Mouse (Mus musculus) midbrain, embryonic 16.5 days (tissue): ENCODE measurements around the gene Zbtb42. TPM values are rescaled to one million over a fixed set of nuclear protein-coding genes. Genes with fewer than 3 reads are reported as not detected.

Experiments
- ATAC-seq: fragments of 200-750 bp; cut with Nextera tagmentation; 2 replicates; pipeline ENCODE4 v1.8.0; 2017; ENCODE audit warnings: moderate TSS enrichment
- H3K27ac ChIP-seq: fragments of 300-500 bp; sonication (generic); 2 replicates; pipeline ENCODE4 v1.5.1; 2014; ENCODE audit warnings: mild to moderate bottlenecking, low read length, mixed read lengths
- H3K27me3 ChIP-seq: fragments of 300-500 bp; sonication (generic); 2 replicates; pipeline ENCODE4 v1.6.1; 2014; ENCODE audit warnings: low read depth, low read length, mixed read lengths; ENCODE audit not compliant: control insufficient read depth, insufficient read depth
- H3K36me3 ChIP-seq: fragments of 300-500 bp; sonication (generic); 2 replicates; pipeline ENCODE4 v1.6.1; 2014; ENCODE audit warnings: mild to moderate bottlenecking, low read length, moderate library complexity, mixed read lengths; ENCODE audit not compliant: control insufficient read depth, insufficient read depth
- H3K4me1 ChIP-seq: fragments of 300-500 bp; sonication (generic); 2 replicates; pipeline ENCODE4 v1.6.1; 2014; ENCODE audit warnings: mild to moderate bottlenecking, low read length, mixed read lengths; ENCODE audit not compliant: control insufficient read depth, insufficient read depth
- H3K4me2 ChIP-seq: fragments of 300-500 bp; sonication (generic); 2 replicates; pipeline ENCODE4 v1.6.1; 2014; ENCODE audit warnings: mild to moderate bottlenecking, low read length, mixed read lengths
- H3K4me3 ChIP-seq: fragments of 300-500 bp; sonication (generic); 2 replicates; pipeline ENCODE4 v1.5.1; 2014; ENCODE audit warnings: low read depth, mild to moderate bottlenecking, low read length, moderate library complexity, mixed read lengths
- H3K9ac ChIP-seq: fragments of 300-500 bp; sonication (generic); 2 replicates; pipeline ENCODE4 v1.6.1; 2014; ENCODE audit warnings: low read depth, low read length, mixed read lengths
- H3K9me3 ChIP-seq: fragments of 300-500 bp; sonication (generic); replicated peaks from 2 replicates; pipeline ENCODE4 v1.6.1; 2014; ENCODE audit warnings: mild to moderate bottlenecking, low read length, mixed read lengths; ENCODE audit not compliant: control insufficient read depth, poor library complexity, severe bottlenecking
- WGBS: fragments of 180-500 bp; shearing (Covaris S2); extraction: QIAGEN DNeasy Blood & Tissue Kit; methylation state at CpG from one replicate; pipeline ENCODE4 v1.1.7; 2014; 5-methylcytosine and 5-hydroxymethylcytosine counted together
- polyA plus RNA-seq: library from polyadenylated mRNA; unstranded; fragments of >200 nt; fragmentation: Nextera tagmentation; extraction: Ambion mirVana; gene quantifications from 2 replicates; pipeline ENCODE4 v1.2.1, GENCODE M21; 2015

Zbtb42 gene
- polyA plus RNA-seq, 1 experiment from 2014 or later = 0.73 TPM

GRCm38 (mm10) chr12:112643126-112643525 lies 35.5 kb upstream of the Zbtb42 start:
- H3K9ac ChIP-seq = no peak overlapping the region
- WGBS = 93% methylated on average over 6 of the region's 6 CpGs
- peaks cover 14% of the 10 kb centered on the region for H3K4me1 ChIP-seq
- peaks cover 3% of the 10 kb centered on the region; the same call in 1 of the 2 replicates for H3K36me3 ChIP-seq
- no peak overlapping the region for H3K27ac ChIP-seq
- no peaks in the 10 kb centered on the region for H3K9me3 ChIP-seq
- no peak overlapping the region for H3K4me2 ChIP-seq
- no peak for ATAC-seq
- no peaks in the 10 kb centered on the region for H3K27me3 ChIP-seq
- no peak overlapping the region for H3K4me3 ChIP-seq

GRCm38 (mm10) chr12:112644180-112644854 lies 34.3 kb upstream of the Zbtb42 start, which contains the start of gene Siva1:
Gene Siva1, plus strand, starts transcription at chr12:112644679.
- WGBS = under 1% methylated on average over 33 of the region's 46 CpGs
- peak; percentile 97 for ATAC-seq

GRCm38 (mm10) chr12:112644855-112645506 lies 33.6 kb upstream of the Zbtb42 start:
- Histone ChIP-seq H3K27ac (peak overlapping the region; percentile 82), H3K4me2 (peak overlapping the region; percentile 82), H3K4me1 (peaks cover 14% of the 10 kb centered on the region), H3K9ac (peak overlapping the region; percentile 74), H3K4me3 (peak overlapping the region; percentile 72), H3K27me3 (no peaks in the 10 kb centered on the region), H3K36me3 (peaks cover 6% of the 10 kb centered on the region; the same call in 1 of the 2 replicates), H3K9me3 (no peaks in the 10 kb centered on the region)
- ATAC-seq = no peak; the same call in 1 of the 2 replicates
- under 1% methylated on average over 75 of the region's 75 CpGs for whole genome bisulfite sequencing

More at GRCm38 (mm10) chr12:112644180-112644854, 34.3 kb upstream of the Zbtb42 start, which contains the start of gene Siva1:
- Histone ChIP-seq H3K27ac (peak within 1 kb of the TSS; percentile 82), H3K27me3 (no peaks in the 10 kb centered on the region), H3K9ac (peak within 1 kb of the TSS; percentile 74), H3K4me2 (peak within 1 kb of the TSS; percentile 82), H3K9me3 (no peaks in the 10 kb centered on the region), H3K4me1 (peaks cover 14% of the 10 kb centered on the region), H3K4me3 (peak within 1 kb of the TSS; percentile 72), H3K36me3 (peaks cover 6% of the 10 kb centered on the region; the same call in 1 of the 2 replicates)

- H3K9ac ChIP-seq = 0 out of 2 replicates have a peak overlapping the region, but pooled peaks have one; percentile 38
- no peaks in the 10 kb centered on the region for H3K9me3 ChIP-seq
- no peak overlapping the region for H3K27ac ChIP-seq
- H3K27me3 ChIP-seq = no peaks in the 10 kb centered on the region
- peaks cover 6% of the 10 kb centered on the region; the same call in 1 of the 2 replicates for H3K36me3 ChIP-seq
- ATAC-seq = no peak
- H3K4me1 ChIP-seq = peaks cover 14% of the 10 kb centered on the region
- WGBS = 68% methylated on average over 6 of the region's 6 CpGs
- no peak overlapping the region for H3K4me3 ChIP-seq
- peak overlapping the region; percentile 82 for H3K4me2 ChIP-seq
These were observed 32.5 kb upstream of the Zbtb42 start for GRCm38 (mm10) chr12:112646139-112646538.

- no peak for ATAC-seq
- Histone ChIP-seq H3K9ac (0 out of 2 replicates have a peak overlapping the region, but pooled peaks have one; percentile 25), H3K4me1 (peaks cover 14% of the 10 kb centered on the region), H3K27me3 (no peaks in the 10 kb centered on the region), H3K27ac (no peak overlapping the region), H3K36me3 (peaks cover 6% of the 10 kb centered on the region; the same call in 1 of the 2 replicates), H3K4me3 (no peak overlapping the region), H3K9me3 (no peaks in the 10 kb centered on the region), H3K4me2 (no peak overlapping the region)
- WGBS = 96% methylated on average over 5 of the region's 5 CpGs
These were observed 30.5 kb upstream of the Zbtb42 start for GRCm38 (mm10) chr12:112648081-112648480.

GRCm38 (mm10) chr12:112651778-112652439 lies 26.7 kb upstream of the Zbtb42 start:
- H3K9me3 ChIP-seq = no peaks in the 10 kb centered on the region
- no peaks in the 10 kb centered on the region for H3K4me1 ChIP-seq
- 88% methylated on average over 5 of the region's 5 CpGs for WGBS
- no peak for ATAC-seq
- H3K9ac ChIP-seq = no peak overlapping the region
- H3K36me3 ChIP-seq = peaks cover 25% of the 10 kb centered on the region
- no peak overlapping the region for H3K27ac ChIP-seq
- H3K4me2 ChIP-seq = no peak overlapping the region
- no peak overlapping the region for H3K4me3 ChIP-seq
- no peaks in the 10 kb centered on the region for H3K27me3 ChIP-seq

- H3K27ac ChIP-seq = no peak overlapping the region
- H3K36me3 ChIP-seq = peaks cover 33% of the 10 kb centered on the region
- H3K9ac ChIP-seq = no peak overlapping the region
- WGBS = 54% methylated on average over 7 of the region's 7 CpGs
- no peaks in the 10 kb centered on the region for H3K4me1 ChIP-seq
- H3K9me3 ChIP-seq = no peaks in the 10 kb centered on the region
- no peak overlapping the region for H3K4me2 ChIP-seq
- no peak overlapping the region for H3K4me3 ChIP-seq
- no peaks in the 10 kb centered on the region for H3K27me3 ChIP-seq
- peak; percentile 62 for ATAC-seq
These were observed 25.3 kb upstream of the Zbtb42 start for GRCm38 (mm10) chr12:112653157-112653824.

GRCm38 (mm10) chr12:112654076-112654475 lies 24.6 kb upstream of the Zbtb42 start:
- no peak for ATAC-seq
- Histone ChIP-seq H3K27ac (no peak overlapping the region), H3K4me3 (no peak overlapping the region), H3K36me3 (peaks cover 40% of the 10 kb centered on the region), H3K9me3 (no peaks in the 10 kb centered on the region), H3K9ac (no peak overlapping the region), H3K4me1 (no peaks in the 10 kb centered on the region), H3K27me3 (no peaks in the 10 kb centered on the region), H3K4me2 (no peak overlapping the region)
- 90% methylated on average over 5 of the region's 5 CpGs for WGBS
